Mouse (Mus musculus): ENCODE data around the gene Smad3. TPM values are rescaled to one million over a fixed set of nuclear protein-coding genes. Genes with fewer than 3 reads are reported as not detected.

Smad3 gene
- total and polyA plus RNA-seq, 3 experiments: 7.5 to 10.2 TPM; not detected in 1

DNA sequence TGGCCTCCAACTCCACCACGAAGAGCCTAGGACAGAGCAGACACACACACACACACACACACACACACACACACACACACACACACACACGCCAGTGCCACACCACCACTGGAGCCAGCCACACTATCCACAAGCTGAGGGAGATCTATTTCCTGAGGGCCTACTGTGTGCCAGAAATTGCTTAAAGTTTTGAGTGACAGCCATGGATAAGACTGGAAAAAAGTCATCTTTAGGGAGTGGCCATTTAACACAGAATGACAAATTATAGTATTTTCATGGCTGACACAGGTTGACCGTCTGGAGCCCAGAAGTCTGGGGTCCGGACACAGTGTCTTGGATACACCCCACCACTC is 55.9 kb downstream of the Smad3 start:
- Histone ChIP-seq H3K4me1 (ENCODE audit: control insufficient read depth in 1 of 2, insufficient read depth in 2 of 2, low read length in 2 of 2) (peaks cover 14 to 40% of the 10 kb centered on the region in 2 experiments), H3K9me3 (replicated peaks; ENCODE audit: insufficient read depth, low read length) (no peaks in the 10 kb centered on the region)
- TF ChIP-seq TAL1 (IDR thresholded peaks at IDR 0.05; ENCODE audit: low read length) (no peak), MAFK (IDR thresholded peaks at IDR 0.05; ENCODE audit: borderline replicate concordance, low read depth, low read length) (no peak), ZKSCAN1 (IDR thresholded peaks at IDR 0.05; ENCODE audit: low read depth, low read length) (peak; percentile 72; the same call in 1 of the 2 replicates)

GRCm38 (mm10) chr9:63701258-63701956 is 56.4 kb downstream of the Smad3 start:
- no peak for TF ChIP-seq MAZ (IDR thresholded peaks at IDR 0.05; ENCODE audit: low read depth, low read length)
- TF ChIP-seq MYB (IDR thresholded peaks at IDR 0.05; ENCODE audit: low read depth, low read length): no peak
- no peak for TF ChIP-seq POLR2AphosphoS2 (IDR thresholded peaks at IDR 0.05; ENCODE audit: low read length)
- no peak for TF ChIP-seq POLR2AphosphoS5 (IDR thresholded peaks at IDR 0.05; ENCODE audit: borderline replicate concordance, low read depth, low read length)
- TF ChIP-seq GATA1 (IDR thresholded peaks at IDR 0.05; ENCODE audit: low read depth, low read length): no peak
- TF ChIP-seq UBTF (IDR thresholded peaks at IDR 0.05; ENCODE audit: borderline replicate concordance, insufficient read depth, low read depth, low read length): no peak
- no peak for TF ChIP-seq POLR2A (IDR thresholded peaks at IDR 0.05; ENCODE audit: control insufficient read depth in 1 of 2, insufficient read depth in 1 of 2, low read depth in 1 of 2, low read length in 2 of 2, poor library complexity in 1 of 2)
- no peak for TF ChIP-seq TAL1 (IDR thresholded peaks at IDR 0.05; ENCODE audit: low read length)
- TF ChIP-seq TBP (IDR thresholded peaks at IDR 0.05; ENCODE audit: low read depth, low read length): no peak
- TF ChIP-seq JUND (IDR thresholded peaks at IDR 0.05; ENCODE audit: low read depth, low read length): no peak
- TF ChIP-seq CHD2 (IDR thresholded peaks at IDR 0.05; ENCODE audit: low read length): no peak
- no peak for TF ChIP-seq HCFC1 (IDR thresholded peaks at IDR 0.05; ENCODE audit: low read depth, low read length)
- no peak for TF ChIP-seq MXI1 (IDR thresholded peaks at IDR 0.05; ENCODE audit: low read depth, low read length)
- no peak for TF ChIP-seq NELFE (IDR thresholded peaks at IDR 0.05; ENCODE audit: low read depth, low read length)
- TF ChIP-seq ETS1 (IDR thresholded peaks at IDR 0.05; ENCODE audit: low read depth, low read length): no peak
- TF ChIP-seq ZC3H11A (IDR thresholded peaks at IDR 0.05; ENCODE audit: low read depth, low read length): no peak

More for the DNA sequence above, 55.9 kb downstream of the Smad3 start:
- H3K36me3 ChIP-seq (ENCODE audit: control insufficient read depth in 1 of 2, insufficient read depth in 2 of 2, low read length in 2 of 2): peaks cover 0 to 23% of the 10 kb centered on the region in 2 experiments; a peak in 2 of 4 replicates
- H3K4me3 ChIP-seq (ENCODE audit: control insufficient read depth in 1 of 2, insufficient read depth in 1 of 2, low read depth in 2 of 2, low read length in 2 of 2): no peak overlapping the region
- no peak for DNase-seq (ENCODE audit: low read depth, low spot score)
- H3K27ac ChIP-seq (ENCODE audit: control insufficient read depth, low read depth, low read length): no peak overlapping the region
- no peaks in the 10 kb centered on the region for H3K27me3 ChIP-seq (ENCODE audit: control insufficient read depth in 1 of 2, insufficient read depth in 2 of 2, low read length in 2 of 2)
- no peaks in the 10 kb centered on the region for H3K79me2 ChIP-seq (ENCODE audit: control insufficient read depth, insufficient read depth, low read length, poor library complexity)
- H3K9ac ChIP-seq (ENCODE audit: control insufficient read depth, low read depth, low read length, poor library complexity, severe bottlenecking): no peak overlapping the region

More at GRCm38 (mm10) chr9:63701258-63701956, 56.4 kb downstream of the Smad3 start:
- no peak for DNase-seq (ENCODE audit: low read depth, low spot score)
- H3K79me2 ChIP-seq (ENCODE audit: control insufficient read depth, insufficient read depth, low read length, poor library complexity): no peaks in the 10 kb centered on the region
- peaks cover 18 to 46% of the 10 kb centered on the region in 2 experiments for H3K4me1 ChIP-seq (ENCODE audit: control insufficient read depth in 1 of 2, insufficient read depth in 2 of 2, low read length in 2 of 2)
- H3K36me3 ChIP-seq (ENCODE audit: control insufficient read depth in 1 of 2, insufficient read depth in 2 of 2, low read length in 2 of 2): peaks cover 0 to 28% of the 10 kb centered on the region in 2 experiments; a peak in 2 of 4 replicates
- no peak overlapping the region for H3K4me3 ChIP-seq (ENCODE audit: control insufficient read depth in 1 of 2, insufficient read depth in 1 of 2, low read depth in 2 of 2, low read length in 2 of 2)
- H3K27me3 ChIP-seq (ENCODE audit: control insufficient read depth in 1 of 2, insufficient read depth in 2 of 2, low read length in 2 of 2): no peaks in the 10 kb centered on the region
- no peaks in the 10 kb centered on the region for H3K9me3 ChIP-seq (replicated peaks; ENCODE audit: insufficient read depth, low read length)
- no peak overlapping the region for H3K27ac ChIP-seq (ENCODE audit: control insufficient read depth, low read depth, low read length)
- no peak overlapping the region for H3K9ac ChIP-seq (ENCODE audit: control insufficient read depth, low read depth, low read length, poor library complexity, severe bottlenecking)
